Mouse (Mus musculus) cerebellum, postnatal 25 days (tissue): Measurements from ENCODE around the gene Zfp606.

Experiments
- DNase-seq, 2 experiments: peaks; one replicate each; pipeline ENCODE4 v3.0.0; 2021; ENCODE audit warnings: mixed read lengths in 2 of 2

Gene Zfp606

GRCm38 (mm10) chr7:12478158-12479008 is at the start of gene Zfp606:
TSS of gene Zfp606 (plus strand) at chr7:12478293.
- DNase-seq, result peak; percentile 88 to 91

GRCm38 (mm10) chr7:12479009-12479346 is 885 bp downstream of the Zfp606 start:
- DNase-seq, result no peak

- DNase-seq, result no peak
These were observed 1.4 kb downstream of the Zfp606 start for GRCm38 (mm10) chr7:12479525-12479924.

- DNase-seq, result no peak
These were observed 5.7 kb downstream of the Zfp606 start for GRCm38 (mm10) chr7:12483771-12484170.

- no peak for DNase-seq
These were observed 7.9 kb downstream of the Zfp606 start for GRCm38 (mm10) chr7:12485956-12486355.

- DNase-seq, result no peak
These were observed 8.6 kb downstream of the Zfp606 start for GRCm38 (mm10) chr7:12486691-12487090.

GRCm38 (mm10) chr7:12510913-12511312 is 32.8 kb downstream of the Zfp606 start:
- DNase-seq, result no peak

GRCm38 (mm10) chr7:12512217-12512616 is 34.1 kb downstream of the Zfp606 start, which contains the start of gene 2900092C05Rik:
TSS of gene 2900092C05Rik (plus strand) at chr7:12512517.
- no peak for DNase-seq
